Mouse (Mus musculus): ENCODE results near the gene Ttll5. TPM values are rescaled to one million over a fixed set of nuclear protein-coding genes. Genes with fewer than 3 reads are reported as not detected.

Gene Ttll5
- polyA plus RNA-seq, 1 experiment from 2014 or later, result 11.3 TPM

DNA sequence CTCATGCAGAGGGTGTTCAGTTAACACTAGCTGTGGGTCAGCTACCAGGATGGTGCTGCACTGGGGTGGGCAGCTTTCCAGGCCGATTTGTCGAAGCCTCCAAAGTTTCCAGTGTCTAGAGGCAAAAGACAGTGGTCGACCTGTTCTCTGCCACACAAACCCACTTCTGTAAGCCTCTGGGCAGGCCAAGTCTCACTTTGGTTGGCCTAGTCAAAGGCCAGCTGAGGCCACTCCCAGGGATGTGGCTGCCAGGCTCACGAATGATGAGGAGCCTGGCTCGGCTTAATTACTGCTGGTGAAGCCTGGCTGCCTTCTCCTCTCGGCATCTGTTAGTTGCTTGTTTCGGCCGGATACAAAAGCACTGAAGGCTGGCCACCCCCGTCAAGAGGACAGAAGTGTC lies 24.4 kb upstream of the Ttll5 start:
- no peaks in the 10 kb centered on the region for H3K27me3 ChIP-seq (ENCODE audit: insufficient read depth, low read length)
- no peak overlapping the region for H3K9ac ChIP-seq (replicated peaks; ENCODE audit: low read length)
- no peaks in the 10 kb centered on the region for H3K36me3 ChIP-seq (ENCODE audit: insufficient read depth, low read length)
- H3K4me3 ChIP-seq (ENCODE audit: low read length), result no peak overlapping the region
- H3K4me2 ChIP-seq (replicated peaks; ENCODE audit: low read depth, low read length), result no peak overlapping the region
- WGBS, result 38% methylated on average over 9 of the region's 9 CpGs
- ATAC-seq (ENCODE audit: low FRiP score, low TSS enrichment), result no peak
- H3K9me3 ChIP-seq (ENCODE audit: low read length), result no peaks in the 10 kb centered on the region
- H3K4me1 ChIP-seq (ENCODE audit: insufficient read depth, low read length), result no peaks in the 10 kb centered on the region; the same call in 1 of the 2 replicates
- no peak overlapping the region for H3K27ac ChIP-seq (ENCODE audit: low read length)

DNA sequence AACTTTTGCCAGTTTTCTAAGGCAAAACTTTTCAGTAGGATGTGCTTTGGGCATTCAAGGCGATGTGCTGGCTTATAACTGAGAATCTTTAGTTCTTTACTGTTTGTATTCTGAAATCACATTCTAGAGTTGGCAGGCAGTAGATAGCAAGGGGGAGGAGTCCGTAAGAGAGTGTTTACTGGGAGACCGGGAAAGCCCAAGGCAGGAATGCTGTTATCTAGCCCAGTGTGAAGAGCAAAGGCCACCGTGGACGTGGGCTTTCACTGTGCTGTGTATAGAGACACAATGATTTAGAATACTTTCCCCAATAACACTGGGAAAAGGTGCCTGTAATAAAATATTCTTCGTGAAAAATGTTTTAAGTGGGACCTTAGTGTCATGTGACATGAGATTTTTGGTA lies 14.7 kb upstream of the Ttll5 start:
- Histone ChIP-seq H3K9ac (replicated peaks; ENCODE audit: low read length) (no peak overlapping the region), H3K4me1 (ENCODE audit: insufficient read depth, low read length) (peaks cover 15% of the 10 kb centered on the region), H3K27ac (ENCODE audit: low read length) (no peak overlapping the region), H3K9me3 (ENCODE audit: low read length) (no peaks in the 10 kb centered on the region), H3K4me2 (replicated peaks; ENCODE audit: low read depth, low read length) (no peak overlapping the region), H3K36me3 (ENCODE audit: insufficient read depth, low read length) (peaks cover 8% of the 10 kb centered on the region; the same call in 1 of the 2 replicates), H3K27me3 (ENCODE audit: insufficient read depth, low read length) (no peaks in the 10 kb centered on the region), H3K4me3 (ENCODE audit: low read length) (no peak overlapping the region)
- no peak for ATAC-seq (ENCODE audit: low FRiP score, low TSS enrichment)
- WGBS, result 65% methylated on average over 6 of the region's 6 CpGs

DNA sequence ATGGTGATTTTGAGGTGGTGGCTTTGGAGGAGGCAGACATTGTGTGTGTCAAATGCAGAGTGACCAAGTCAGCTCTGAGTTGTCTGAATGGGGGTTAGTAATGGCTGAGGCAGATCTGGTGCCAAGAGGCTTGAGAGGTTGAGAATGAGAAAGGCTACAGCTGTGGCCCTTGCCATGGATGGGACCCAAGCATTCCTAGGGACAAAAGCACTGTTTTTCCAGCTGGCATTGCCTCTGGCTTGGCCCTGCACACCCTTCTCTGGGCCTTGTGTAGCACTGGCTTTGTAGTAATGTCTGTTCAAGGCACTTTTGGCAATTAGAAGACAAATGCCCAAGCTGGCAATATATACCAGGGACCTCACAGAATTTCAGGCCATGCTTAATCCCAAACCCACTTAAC lies 13.5 kb upstream of the Ttll5 start:
- no peak overlapping the region for H3K4me3 ChIP-seq (ENCODE audit: low read length)
- peaks cover 15% of the 10 kb centered on the region for H3K4me1 ChIP-seq (ENCODE audit: insufficient read depth, low read length)
- ATAC-seq (ENCODE audit: low FRiP score, low TSS enrichment), result no peak
- H3K27me3 ChIP-seq (ENCODE audit: insufficient read depth, low read length), result no peaks in the 10 kb centered on the region
- no peaks in the 10 kb centered on the region for H3K9me3 ChIP-seq (ENCODE audit: low read length)
- no peak overlapping the region for H3K9ac ChIP-seq (replicated peaks; ENCODE audit: low read length)
- H3K36me3 ChIP-seq (ENCODE audit: insufficient read depth, low read length), result peaks cover 9% of the 10 kb centered on the region
- H3K4me2 ChIP-seq (replicated peaks; ENCODE audit: low read depth, low read length), result no peak overlapping the region
- H3K27ac ChIP-seq (ENCODE audit: low read length), result no peak overlapping the region

GRCm38 (mm10) chr12:85811676-85812075 lies 12.8 kb upstream of the Ttll5 start:
- Histone ChIP-seq H3K9ac (replicated peaks; ENCODE audit: low read length) (no peak overlapping the region), H3K4me2 (replicated peaks; ENCODE audit: low read depth, low read length) (no peak overlapping the region), H3K27ac (ENCODE audit: low read length) (no peak overlapping the region), H3K36me3 (ENCODE audit: insufficient read depth, low read length) (peaks cover 12% of the 10 kb centered on the region), H3K27me3 (ENCODE audit: insufficient read depth, low read length) (no peaks in the 10 kb centered on the region), H3K4me3 (ENCODE audit: low read length) (no peak overlapping the region), H3K4me1 (ENCODE audit: insufficient read depth, low read length) (peaks cover 15% of the 10 kb centered on the region), H3K9me3 (ENCODE audit: low read length) (no peaks in the 10 kb centered on the region)
- ATAC-seq (ENCODE audit: low FRiP score, low TSS enrichment), result no peak
- WGBS, result 99% methylated on average over 4 of the region's 4 CpGs

GRCm38 (mm10) chr12:85813599-85813998 lies 10.9 kb upstream of the Ttll5 start:
- Histone ChIP-seq H3K4me1 (ENCODE audit: insufficient read depth, low read length) (peaks cover 15% of the 10 kb centered on the region), H3K4me2 (replicated peaks; ENCODE audit: low read depth, low read length) (no peak overlapping the region), H3K27me3 (ENCODE audit: insufficient read depth, low read length) (no peaks in the 10 kb centered on the region), H3K9me3 (ENCODE audit: low read length) (no peaks in the 10 kb centered on the region), H3K4me3 (ENCODE audit: low read length) (no peak overlapping the region), H3K9ac (replicated peaks; ENCODE audit: low read length) (no peak overlapping the region), H3K36me3 (ENCODE audit: insufficient read depth, low read length) (peaks cover 20% of the 10 kb centered on the region), H3K27ac (ENCODE audit: low read length) (no peak overlapping the region)
- peak; percentile 92 for ATAC-seq (ENCODE audit: low FRiP score, low TSS enrichment)
- WGBS, result 13% methylated on average over 2 of the region's 2 CpGs

- Histone ChIP-seq H3K36me3 (ENCODE audit: insufficient read depth, low read length) (peaks cover 18% of the 10 kb centered on the region), H3K27ac (ENCODE audit: low read length) (no peak overlapping the region), H3K4me1 (ENCODE audit: insufficient read depth, low read length) (peaks cover 9% of the 10 kb centered on the region), H3K9me3 (ENCODE audit: low read length) (no peaks in the 10 kb centered on the region), H3K4me2 (replicated peaks; ENCODE audit: low read depth, low read length) (no peak overlapping the region), H3K4me3 (ENCODE audit: low read length) (no peak overlapping the region), H3K9ac (replicated peaks; ENCODE audit: low read length) (no peak overlapping the region), H3K27me3 (ENCODE audit: insufficient read depth, low read length) (no peaks in the 10 kb centered on the region)
- no peak for ATAC-seq (ENCODE audit: low FRiP score, low TSS enrichment)
- WGBS, result 82% methylated on average over 9 of the region's 9 CpGs
Observed at GRCm38 (mm10) chr12:85822051-85822450, 2.4 kb upstream of the Ttll5 start.

GRCm38 (mm10) chr12:85825361-85825760 lies 902 bp downstream of the Ttll5 start:
- peak overlapping the region; percentile 82 for H3K4me3 ChIP-seq (ENCODE audit: low read length)

DNA sequence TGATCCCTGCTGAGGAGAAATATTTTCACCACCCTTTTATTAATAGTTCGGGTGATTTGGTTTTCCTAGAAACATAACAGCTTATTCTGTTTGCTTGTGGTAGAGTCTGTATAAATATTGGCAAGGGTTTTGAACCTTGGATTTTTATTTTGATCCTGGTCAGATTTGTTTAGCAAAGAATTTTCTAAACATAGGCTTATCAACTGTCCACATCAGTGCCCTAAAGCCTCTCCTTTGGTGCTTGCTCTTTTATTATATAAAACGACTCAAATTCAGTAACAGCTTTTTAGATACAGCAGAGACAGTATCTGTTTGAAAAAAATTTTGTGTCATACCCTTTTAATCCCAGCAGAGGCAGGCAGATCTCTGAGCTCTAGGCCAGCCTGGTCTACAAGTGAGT lies 1.4 kb downstream of the Ttll5 start:
- no peaks in the 10 kb centered on the region for H3K9me3 ChIP-seq (ENCODE audit: low read length)
- ATAC-seq (ENCODE audit: low FRiP score, low TSS enrichment), result no peak
- H3K4me2 ChIP-seq (replicated peaks; ENCODE audit: low read depth, low read length), result no peak overlapping the region
- peaks cover 9% of the 10 kb centered on the region for H3K4me1 ChIP-seq (ENCODE audit: insufficient read depth, low read length)
- peaks cover 9% of the 10 kb centered on the region for H3K36me3 ChIP-seq (ENCODE audit: insufficient read depth, low read length)
- no peak overlapping the region for H3K4me3 ChIP-seq (ENCODE audit: low read length)
- WGBS, result 75% methylated on average over 2 of the region's 2 CpGs
- H3K27ac ChIP-seq (ENCODE audit: low read length), result no peak overlapping the region
- no peak overlapping the region for H3K9ac ChIP-seq (replicated peaks; ENCODE audit: low read length)
- no peaks in the 10 kb centered on the region for H3K27me3 ChIP-seq (ENCODE audit: insufficient read depth, low read length)

More at GRCm38 (mm10) chr12:85825361-85825760, 902 bp downstream of the Ttll5 start:
- Histone ChIP-seq H3K27ac (ENCODE audit: low read length) (peak overlapping the region; percentile 98), H3K9me3 (ENCODE audit: low read length) (no peaks in the 10 kb centered on the region), H3K4me2 (replicated peaks; ENCODE audit: low read depth, low read length) (peak overlapping the region; percentile 83), H3K9ac (replicated peaks; ENCODE audit: low read length) (peak overlapping the region; percentile 77), H3K27me3 (ENCODE audit: insufficient read depth, low read length) (no peaks in the 10 kb centered on the region), H3K4me1 (ENCODE audit: insufficient read depth, low read length) (peaks cover 9% of the 10 kb centered on the region), H3K36me3 (ENCODE audit: insufficient read depth, low read length) (peaks cover 9% of the 10 kb centered on the region)
- no peak for ATAC-seq (ENCODE audit: low FRiP score, low TSS enrichment)
- 10% methylated on average over 8 of the region's 8 CpGs for WGBS

DNA sequence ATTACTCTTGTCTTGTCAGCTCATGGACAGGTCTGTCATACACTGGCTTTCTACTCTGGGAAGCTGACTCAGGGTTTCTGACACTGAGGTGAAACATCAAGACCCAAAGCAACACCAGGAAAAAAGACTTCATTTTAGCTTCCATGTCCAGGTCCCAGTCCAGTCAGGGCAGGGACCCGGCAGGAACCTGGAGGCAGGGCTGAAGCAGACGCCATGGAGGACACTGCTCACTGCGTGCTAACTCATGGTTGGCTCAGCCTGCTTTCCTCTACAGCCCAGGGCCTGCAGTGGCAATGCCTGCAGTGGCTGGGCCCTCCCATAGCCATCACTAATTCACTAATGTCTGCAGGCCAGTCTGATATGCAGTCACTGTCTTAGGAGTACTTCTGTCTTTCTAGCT lies 4.4 kb downstream of the Ttll5 start:
- WGBS, result 81% methylated on average over 3 of the region's 3 CpGs

DNA sequence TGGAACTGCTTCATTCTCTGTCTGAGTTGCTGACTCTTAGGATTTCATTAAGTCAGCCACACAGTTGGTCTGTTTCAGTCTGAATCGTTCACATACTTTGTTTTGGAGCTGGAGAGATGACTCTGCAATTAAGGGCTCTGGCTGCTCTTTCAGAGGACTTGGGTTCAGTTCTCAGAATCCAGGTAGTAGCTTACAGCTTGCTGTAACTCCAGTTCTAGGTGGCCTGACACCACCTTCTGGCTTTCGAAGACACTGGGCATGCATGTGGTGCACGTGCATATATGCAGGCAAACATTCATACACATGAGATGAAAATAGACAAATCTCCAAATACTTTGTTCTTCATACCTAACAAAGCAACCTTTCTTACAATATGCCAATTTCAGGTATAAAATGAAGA lies 5.4 kb downstream of the Ttll5 start:
- H3K4me2 ChIP-seq (replicated peaks; ENCODE audit: low read depth, low read length), result no peak overlapping the region

More for the DNA sequence above, 4.4 kb downstream of the Ttll5 start:
- Histone ChIP-seq H3K4me1 (ENCODE audit: insufficient read depth, low read length) (peaks cover 1% of the 10 kb centered on the region), H3K9ac (replicated peaks; ENCODE audit: low read length) (no peak overlapping the region), H3K9me3 (ENCODE audit: low read length) (no peaks in the 10 kb centered on the region), H3K4me2 (replicated peaks; ENCODE audit: low read depth, low read length) (no peak overlapping the region), H3K27me3 (ENCODE audit: insufficient read depth, low read length) (no peaks in the 10 kb centered on the region), H3K36me3 (ENCODE audit: insufficient read depth, low read length) (peaks cover 16% of the 10 kb centered on the region), H3K27ac (ENCODE audit: low read length) (no peak overlapping the region), H3K4me3 (ENCODE audit: low read length) (no peak overlapping the region)
- no peak for ATAC-seq (ENCODE audit: low FRiP score, low TSS enrichment)

More for the DNA sequence above, 5.4 kb downstream of the Ttll5 start:
- no peaks in the 10 kb centered on the region for H3K9me3 ChIP-seq (ENCODE audit: low read length)
- WGBS, result 89% methylated on average over 3 of the region's 3 CpGs
- no peak overlapping the region for H3K4me3 ChIP-seq (ENCODE audit: low read length)
- H3K27ac ChIP-seq (ENCODE audit: low read length), result no peak overlapping the region
- H3K36me3 ChIP-seq (ENCODE audit: insufficient read depth, low read length), result peaks cover 16% of the 10 kb centered on the region
- no peaks in the 10 kb centered on the region for H3K4me1 ChIP-seq (ENCODE audit: insufficient read depth, low read length)
- no peaks in the 10 kb centered on the region for H3K27me3 ChIP-seq (ENCODE audit: insufficient read depth, low read length)
- no peak for ATAC-seq (ENCODE audit: low FRiP score, low TSS enrichment)
- no peak overlapping the region for H3K9ac ChIP-seq (replicated peaks; ENCODE audit: low read length)

All from kidney, embryonic 16.5 days (tissue).